ENCODE assay signal across 24 mouse cellular contexts in the genomic region with DNA sequence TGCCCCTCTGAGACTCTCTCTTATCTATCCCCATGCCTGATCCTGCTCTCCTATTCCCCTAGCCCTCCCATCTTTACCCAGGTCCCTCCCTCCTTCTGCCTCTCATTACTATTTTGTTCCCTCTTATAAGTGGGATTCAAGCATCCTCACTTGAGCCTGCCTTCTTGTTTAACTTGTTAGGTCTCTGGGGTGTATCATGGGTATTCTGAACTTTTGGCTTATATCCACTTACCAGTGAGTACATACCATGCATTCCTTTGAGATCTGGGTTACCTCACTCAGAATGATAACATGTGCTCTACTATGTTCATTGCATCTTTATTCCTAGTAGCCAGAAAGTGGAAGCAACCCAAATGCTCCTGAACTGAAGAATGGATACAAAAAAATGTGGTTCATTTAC.
"Had no signal": no experiment of that assay in that cellular context is flagged by ENCODE, and none has a peak within 500 bp of the region (broad histone marks: within the 10 kb centered on the region; RNA-seq: fewer than 3 reads in every experiment).

No protein-coding gene starts in this region.

- H3K4me1 ChIP-seq: liver, embryonic 13.5 days; liver, embryonic 15.5 days; megakaryocyte, embryonic 14.5 days; midbrain, embryonic 10.5 days; midbrain, embryonic 12.5 days; neural tube, embryonic 13.5 days; neural tube, embryonic 15.5 days had no signal

- H3K27me3 ChIP-seq: liver, embryonic 13.5 days; liver, embryonic 15.5 days; megakaryocyte, embryonic 14.5 days; midbrain, embryonic 12.5 days; neural tube, embryonic 13.5 days; neural tube, embryonic 15.5 days had no signal

- ATAC-seq: liver, postnatal 0 days; midbrain, embryonic 16.5 days had no signal

- H3K4me3 ChIP-seq: liver, embryonic 13.5 days; liver, embryonic 15.5 days; megakaryocyte, embryonic 14.5 days; midbrain, embryonic 10.5 days; midbrain, embryonic 12.5 days; myocyte; neural tube, embryonic 13.5 days; neural tube, embryonic 15.5 days had no signal

- H3K27ac ChIP-seq: liver, embryonic 13.5 days; liver, embryonic 15.5 days; macrophage; midbrain, embryonic 10.5 days; midbrain, embryonic 12.5 days; neural tube, embryonic 13.5 days; neural tube, embryonic 15.5 days had no signal

- DNase-seq: liver; liver, embryonic 13.5 days; liver, postnatal 0 days; lung, adult 2 months; lung, postnatal 10 days; midbrain, embryonic 14.5 days; retina, postnatal 1 day; right cerebral cortex, adult 18-20 months; right cerebral cortex, postnatal 25 days; right cerebral cortex, postnatal 4 days; spleen, adult 18-20 months; thymus, adult 18-20 months; thymus, postnatal 14 days; thymus, postnatal 36 days had no signal

- H3K36me3 ChIP-seq: liver, embryonic 13.5 days; liver, embryonic 15.5 days; midbrain, embryonic 10.5 days; midbrain, embryonic 12.5 days; neural tube, embryonic 13.5 days; neural tube, embryonic 15.5 days had no signal

- H3K9ac ChIP-seq: liver, embryonic 13.5 days; liver, embryonic 15.5 days; liver, postnatal 0 days; midbrain, embryonic 12.5 days; neural tube, embryonic 13.5 days; neural tube, embryonic 15.5 days had no signal

- H3K4me2 ChIP-seq: liver, embryonic 11.5 days; liver, embryonic 13.5 days; liver, embryonic 15.5 days; midbrain, embryonic 12.5 days; neural tube, embryonic 13.5 days; neural tube, embryonic 15.5 days had no signal

- H3K9me3 ChIP-seq: liver, embryonic 13.5 days; liver, embryonic 15.5 days; megakaryocyte, embryonic 14.5 days; midbrain, embryonic 10.5 days; midbrain, embryonic 12.5 days; neural tube, embryonic 13.5 days; neural tube, embryonic 15.5 days had no signal
